Mouse (Mus musculus) left cerebral cortex, postnatal 10 days (tissue): ENCODE measurements at regions not wholly inside any gene's neighbourhood (a gene's known extent, or its start where the extent isn't known, plus 50 kb on each side); places are given as distances from the start of the nearest gene placed in this dataset.

Source experiments
- DNase-seq, 2 experiments: peaks; one replicate each; pipeline ENCODE4 v3.0.0; 2021 to 2022; ENCODE audit warnings: low spot score in 2 of 2, mixed read lengths in 1 of 2; ENCODE audit errors: extremely low spot score in 1 of 2
- intact Hi-C: fragments of 180-260 bp; cut with DNase I; formaldehyde crosslinking; loops from one replicate; pipeline ENCODE4 v1.15.1; 2025

DNA sequence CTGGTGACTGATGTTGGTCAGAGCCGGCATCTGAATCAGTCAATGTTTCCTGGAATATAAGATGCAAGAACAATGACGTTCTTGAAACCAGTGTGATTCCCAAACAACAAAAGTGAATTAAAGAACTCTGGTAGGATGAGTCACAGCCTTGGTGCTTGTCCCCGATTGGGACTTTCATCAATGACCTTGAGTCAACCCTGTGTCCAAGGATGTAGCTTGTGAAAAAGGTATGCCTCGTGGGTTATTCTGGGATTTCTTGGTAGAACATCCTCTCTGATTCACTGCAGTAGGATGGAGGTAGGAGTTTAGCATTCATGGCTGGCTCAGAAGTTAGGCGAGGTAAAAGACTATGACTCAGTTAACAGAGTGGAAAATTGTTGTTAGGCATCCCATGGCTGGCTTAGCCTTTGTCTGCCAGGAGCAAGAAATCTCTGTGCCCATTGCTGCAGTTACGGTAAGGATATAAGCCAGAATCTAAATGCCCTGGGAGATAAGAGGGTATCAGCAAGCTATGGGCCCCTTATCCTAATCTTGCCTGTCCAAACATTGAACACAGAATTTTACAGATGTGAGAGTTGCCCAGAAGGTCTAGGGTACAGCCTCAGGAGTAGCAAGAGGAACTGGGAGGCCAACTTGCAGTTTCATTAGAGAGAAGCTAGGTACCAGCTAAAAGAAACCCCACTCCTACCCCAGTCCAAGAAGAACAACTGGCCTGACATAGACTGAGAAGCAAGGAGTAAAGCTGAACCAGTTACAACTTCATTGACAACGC, 55.9 kb upstream of the Ralgps2 start:
- DNase-seq: no peak

GRCm38 (mm10) chr1:156994644-156995016, 55.2 kb upstream of the Ralgps2 start:
- intact Hi-C loops: no loop called here
- no peak for DNase-seq

More for the DNA sequence above, 55.9 kb upstream of the Ralgps2 start:
- intact Hi-C loops: no loop called here

GRCm38 (mm10) chr1:156994005-156994643, 54.7 kb upstream of the Ralgps2 start:
- intact Hi-C loops: no loop called here

DNA sequence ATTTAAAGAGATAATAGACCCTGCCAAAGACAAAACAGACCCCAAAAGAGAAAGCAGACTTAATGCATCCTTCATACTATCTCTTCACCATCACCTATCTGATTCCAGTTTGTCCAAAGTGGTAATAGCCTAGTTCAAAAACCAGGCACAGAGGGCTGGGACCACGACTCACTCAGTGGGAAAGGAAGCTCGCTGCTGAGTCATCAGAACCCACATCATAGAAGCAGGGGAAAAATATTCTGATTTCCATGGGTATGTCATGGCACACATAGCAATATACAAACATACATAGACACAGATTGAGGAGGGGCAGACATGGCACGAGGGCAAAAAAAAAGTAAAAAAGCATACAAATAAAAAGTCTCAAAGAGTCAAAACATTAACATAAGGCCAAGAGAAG, 53.7 kb upstream of the Ralgps2 start:
- DNase-seq: no peak
- intact Hi-C loops: no loop called here

More at GRCm38 (mm10) chr1:156994005-156994643, 54.7 kb upstream of the Ralgps2 start:
- no peak for DNase-seq

GRCm38 (mm10) chr1:156992536-156992935, 53.1 kb upstream of the Ralgps2 start:
- no peak for DNase-seq
- intact Hi-C loops: no loop called here

DNA sequence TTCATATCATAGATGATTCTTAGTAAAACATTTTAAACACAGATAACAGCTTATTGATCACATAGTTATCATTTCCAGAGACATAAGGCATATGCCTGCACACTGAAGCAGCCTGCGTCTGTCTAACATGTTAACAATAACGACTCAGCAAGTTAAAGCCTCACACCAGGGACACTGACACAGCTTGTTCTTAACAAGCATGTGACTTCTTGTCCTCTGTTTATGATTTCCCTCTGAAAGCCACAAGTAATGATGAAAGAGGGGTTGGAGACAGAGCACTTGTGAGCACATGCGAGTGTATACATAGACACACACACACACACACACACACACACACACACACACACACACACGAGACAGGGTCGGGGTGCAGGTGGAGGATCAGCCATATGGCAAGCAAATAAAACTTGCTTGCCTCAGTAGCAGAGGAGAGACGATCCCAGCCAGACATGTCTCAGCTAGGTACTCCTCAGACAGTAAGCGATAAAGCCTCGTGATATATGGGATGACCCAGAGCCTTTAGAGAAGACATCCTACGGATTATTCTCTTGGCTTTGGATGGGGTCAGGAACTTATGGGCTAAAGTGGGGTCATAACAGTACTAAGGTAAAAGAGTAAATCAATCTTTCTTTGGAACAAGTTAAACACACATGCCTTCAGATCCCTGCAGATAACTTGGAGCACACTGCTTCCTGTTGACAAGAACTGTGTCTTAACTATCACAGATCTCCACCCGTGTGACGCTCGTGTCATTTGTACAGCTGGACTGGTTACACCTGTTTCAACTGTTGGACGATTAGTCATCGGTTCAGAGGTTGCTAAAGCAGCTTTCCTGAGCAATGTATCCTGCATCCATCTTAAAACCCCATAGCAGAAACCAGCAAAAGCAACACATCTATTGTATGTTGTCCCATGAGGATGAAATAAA, 51.4 kb upstream of the Ralgps2 start:
- no peak for DNase-seq

DNA sequence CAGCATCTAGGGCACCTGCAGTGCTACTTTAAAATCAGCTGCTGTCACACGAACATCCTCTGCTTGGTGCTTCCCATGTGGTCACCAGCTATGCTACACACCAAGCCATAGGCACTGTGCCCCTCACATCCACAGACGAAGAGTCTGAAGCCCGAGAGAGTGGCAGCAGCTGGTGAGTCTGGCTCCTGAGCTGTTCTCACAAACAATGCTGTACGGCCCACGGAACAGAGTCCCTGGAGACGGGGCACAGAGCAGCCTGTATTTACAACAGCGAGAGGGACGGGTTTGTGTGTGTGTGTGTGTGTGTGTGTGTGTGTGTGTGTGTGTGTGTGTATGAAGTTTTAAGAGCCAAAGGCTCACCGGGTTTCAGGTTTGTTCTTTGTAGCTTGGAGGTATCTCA, 50.7 kb upstream of the Ralgps2 start:
- peak in 1 of 2 experiments; percentile 40 for DNase-seq
- intact Hi-C loops: no loop called here

More for the DNA sequence above, 51.4 kb upstream of the Ralgps2 start:
- intact Hi-C loops: no loop called here

DNA sequence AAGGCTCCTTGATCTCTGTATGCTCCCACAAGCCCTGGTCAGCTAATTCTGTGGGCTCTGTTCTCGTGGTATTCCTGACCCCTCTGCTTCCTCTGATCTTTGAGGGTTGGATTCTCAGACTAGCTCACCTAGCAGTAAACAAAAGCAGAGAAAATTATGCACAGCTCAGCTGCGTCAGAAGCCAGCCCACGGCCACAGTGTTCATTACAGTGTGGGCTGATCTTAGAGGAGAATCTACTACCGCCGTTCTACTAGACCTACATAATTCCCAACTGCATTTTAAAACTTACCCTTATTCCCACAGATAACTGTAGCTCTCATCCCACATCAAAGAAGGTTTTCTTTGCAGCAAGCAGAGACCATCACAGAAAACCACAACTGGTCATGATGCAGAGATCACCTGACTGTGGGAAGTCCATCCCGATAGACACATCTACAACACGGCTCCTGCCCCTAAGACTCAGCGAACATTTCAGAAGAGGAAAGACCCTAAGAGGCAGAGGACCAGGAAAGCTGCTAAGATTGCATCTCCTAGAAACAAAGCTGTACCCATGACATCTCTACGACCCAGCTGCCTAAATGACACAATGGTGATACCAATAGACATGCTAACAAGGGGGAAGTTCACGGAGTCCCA, 49.8 kb upstream of the Ralgps2 start:
- no peak for DNase-seq
- intact Hi-C loops: no loop called here
